Mouse (Mus musculus) heart, adult 2 months (tissue): ENCODE measurements around the gene Ppm1n.

ENCODE experiments used
- CTCF ChIP-seq: fragments of 200-600 bp; IDR thresholded peaks from 2 replicates; pipeline ENCODE4 v1.8.1; 2022; ENCODE audit warnings: antibody characterized with exemption, mild to moderate bottlenecking, moderate library complexity
- POLR2A ChIP-seq: fragments of 200-500 bp; IDR thresholded peaks from 2 replicates; pipeline ENCODE4 v1.6.1; 2011; ENCODE audit warnings: mild to moderate bottlenecking, low read depth, low read length, control low read depth; ENCODE audit not compliant: insufficient read depth

DNA sequence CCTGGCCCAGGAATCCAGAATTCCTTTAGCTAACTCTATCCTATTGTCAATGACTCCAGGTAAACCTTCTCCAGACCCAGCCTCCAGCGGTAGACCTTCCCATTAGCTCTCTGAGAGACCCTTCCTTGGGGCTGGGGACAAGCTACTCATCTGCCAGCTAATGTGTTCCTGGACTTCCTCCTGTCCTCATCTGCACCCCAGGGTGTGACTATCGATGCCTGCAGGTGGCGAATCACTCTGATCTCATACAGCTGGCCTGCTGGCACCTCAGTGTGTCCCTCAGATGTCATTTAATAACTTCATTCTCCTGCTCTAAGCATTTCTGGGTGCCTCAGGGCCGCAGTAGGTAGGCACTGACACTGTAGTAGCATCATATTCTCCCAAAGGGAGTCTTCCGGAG lies 47.9 kb upstream of the Ppm1n start:
- TF ChIP-seq POLR2A (no peak), CTCF (no peak)
